Mouse (Mus musculus) midbrain, embryonic 11.5 days (tissue): ENCODE data around the gene Chst15. TPM values are rescaled to one million over a fixed set of nuclear protein-coding genes. Genes with fewer than 3 reads are reported as not detected.

Experiments used
- ATAC-seq: fragments of 200-750 bp; cut with Nextera tagmentation; 2 replicates; pipeline ENCODE4 v1.8.0; 2017; ENCODE audit warnings: moderate TSS enrichment, moderate library complexity; ENCODE audit not compliant: low FRiP score
- DNase-seq: peaks from one replicate; pipeline ENCODE4 v3.0.0; 2015; ENCODE audit warnings: low spot score; ENCODE audit errors: missing footprints
- H3K27ac ChIP-seq: fragments of 300-500 bp; sonication (generic); 2 replicates; pipeline ENCODE4 v1.5.1; 2014; ENCODE audit warnings: low read depth, low read length
- H3K27me3 ChIP-seq: fragments of 300-500 bp; sonication (generic); 2 replicates; pipeline ENCODE4 v1.6.1; 2014; ENCODE audit warnings: mild to moderate bottlenecking, low read length, moderate library complexity, mixed read lengths; ENCODE audit not compliant: control insufficient read depth, insufficient read depth
- H3K36me3 ChIP-seq: fragments of 300-500 bp; sonication (generic); 2 replicates; pipeline ENCODE4 v1.6.1; 2014; ENCODE audit warnings: mild to moderate bottlenecking, low read length, moderate library complexity, mixed read lengths; ENCODE audit not compliant: control insufficient read depth, insufficient read depth
- H3K4me1 ChIP-seq: fragments of 300-500 bp; sonication (generic); 2 replicates; pipeline ENCODE4 v1.6.1; 2014; ENCODE audit warnings: low read length; ENCODE audit not compliant: control insufficient read depth, insufficient read depth
- H3K4me2 ChIP-seq: fragments of 300-500 bp; sonication (generic); 2 replicates; pipeline ENCODE4 v1.6.1; 2014; ENCODE audit warnings: mild to moderate bottlenecking, moderate library complexity
- H3K4me3 ChIP-seq: fragments of 300-500 bp; sonication (generic); 2 replicates; pipeline ENCODE4 v1.5.1; 2014; ENCODE audit warnings: low read depth, low read length
- H3K9ac ChIP-seq: fragments of 300-500 bp; sonication (generic); 2 replicates; pipeline ENCODE4 v1.6.1; 2014; ENCODE audit warnings: low read length
- H3K9me3 ChIP-seq: fragments of 300-500 bp; sonication (generic); 2 replicates; pipeline ENCODE4 v1.6.1; 2016; ENCODE audit warnings: low read length; ENCODE audit not compliant: control insufficient read depth
- WGBS: fragments of 180-500 bp; shearing (Covaris S2); extraction: QIAGEN DNeasy Blood & Tissue Kit; methylation state at CpG from one replicate; pipeline ENCODE4 v1.1.7; 2014; 5-methylcytosine and 5-hydroxymethylcytosine counted together
- polyA plus RNA-seq: library from polyadenylated mRNA; unstranded; fragments of >200 nt; fragmentation: Nextera tagmentation; extraction: Ambion mirVana; gene quantifications from 2 replicates; pipeline ENCODE4 v1.2.1, GENCODE M21; 2014

The Chst15 gene
- polyA plus RNA-seq, 1 experiment from 2014 or later = 18.0 TPM

DNA sequence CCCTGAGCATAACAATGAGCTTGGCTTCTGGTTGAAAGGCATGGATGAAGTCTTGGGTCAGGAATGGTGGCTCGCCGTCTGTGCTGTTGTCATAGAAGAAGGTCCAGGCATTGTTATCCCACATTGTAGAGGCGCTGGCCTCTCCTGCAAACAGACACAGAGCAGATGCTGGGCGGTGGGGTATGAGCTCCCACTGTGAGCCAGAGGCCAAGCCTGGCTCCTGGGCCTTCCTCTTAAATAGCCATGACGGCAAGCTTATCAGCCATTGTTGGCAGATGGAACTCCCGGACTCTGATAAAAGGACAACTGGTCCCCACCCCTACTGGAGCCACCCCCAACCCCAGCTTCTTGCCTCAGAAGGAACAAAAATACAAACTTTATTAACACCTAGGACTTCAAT is 54.3 kb downstream of the Chst15 start:
- H3K9me3 ChIP-seq = no peaks in the 10 kb centered on the region
- no peaks in the 10 kb centered on the region for H3K27me3 ChIP-seq
- no peak overlapping the region for H3K4me2 ChIP-seq
- H3K9ac ChIP-seq = peak overlapping the region; percentile 16; the same call in 1 of the 2 replicates
- H3K36me3 ChIP-seq = peaks cover 5% of the 10 kb centered on the region; the same call in 1 of the 2 replicates
- WGBS = 14% methylated on average over 6 of the region's 6 CpGs
- peak; percentile 91 for ATAC-seq
- peak overlapping the region; percentile 88 for H3K27ac ChIP-seq
- H3K4me3 ChIP-seq = no peak overlapping the region
- peaks cover 51% of the 10 kb centered on the region for H3K4me1 ChIP-seq
- DNase-seq = peak; percentile 93

DNA sequence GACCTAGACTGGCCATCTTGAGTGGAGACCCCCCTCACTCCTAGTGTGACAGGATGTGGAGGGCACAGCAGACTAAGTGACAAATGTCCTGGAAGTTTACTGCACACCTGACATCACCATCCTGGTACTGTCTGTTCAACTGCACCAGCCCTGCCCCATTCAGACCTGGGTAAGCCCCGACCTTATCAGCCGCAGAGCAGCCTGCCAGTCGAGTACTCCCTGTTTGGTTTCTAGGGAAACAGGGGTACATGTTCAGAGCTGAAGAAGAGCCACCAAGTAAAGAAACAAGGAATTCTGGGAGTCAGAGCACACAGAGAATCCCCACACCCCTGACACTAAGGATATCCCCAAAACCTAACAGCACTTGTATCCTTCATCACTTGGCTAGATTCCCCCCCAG is 55.1 kb downstream of the Chst15 start:
- 44% methylated on average over 3 of the region's 3 CpGs for WGBS
- Histone ChIP-seq H3K4me2 (no peak overlapping the region), H3K27ac (peak overlapping the region; percentile 88), H3K9me3 (no peaks in the 10 kb centered on the region), H3K9ac (no peak overlapping the region), H3K4me1 (peaks cover 51% of the 10 kb centered on the region), H3K27me3 (no peaks in the 10 kb centered on the region), H3K36me3 (peaks cover 5% of the 10 kb centered on the region; the same call in 1 of the 2 replicates), H3K4me3 (no peak overlapping the region)
- DNase-seq (no peak), ATAC-seq (no peak)

DNA sequence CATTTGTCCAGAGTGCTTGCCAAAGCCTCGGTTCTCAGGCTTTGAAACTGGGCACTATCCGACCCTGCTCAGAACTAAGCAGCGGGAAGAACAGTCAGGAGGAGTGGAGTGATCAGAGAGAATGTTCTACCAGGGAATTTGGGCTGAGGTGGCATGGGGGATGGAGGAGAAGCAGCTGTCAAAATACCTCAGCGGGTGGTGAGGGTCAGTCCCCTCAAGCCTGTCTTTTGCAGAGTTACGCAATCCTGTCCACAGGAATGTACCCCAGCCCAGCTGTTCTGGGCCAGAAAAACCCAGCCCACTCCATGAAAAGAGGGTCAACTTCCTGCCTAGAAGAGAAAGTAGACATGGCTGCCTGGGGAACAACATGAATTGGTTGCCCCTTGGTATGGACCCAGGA is 56.4 kb downstream of the Chst15 start:
- peaks cover 51% of the 10 kb centered on the region for H3K4me1 ChIP-seq
- ATAC-seq (no peak), DNase-seq (no peak)
- no peak overlapping the region for H3K4me3 ChIP-seq
- no peak overlapping the region for H3K4me2 ChIP-seq
- H3K27ac ChIP-seq = no peak overlapping the region
- WGBS = 64% methylated on average over 5 of the region's 5 CpGs
- no peaks in the 10 kb centered on the region for H3K36me3 ChIP-seq
- H3K9me3 ChIP-seq = no peaks in the 10 kb centered on the region
- no peak overlapping the region for H3K9ac ChIP-seq
- no peaks in the 10 kb centered on the region for H3K27me3 ChIP-seq

DNA sequence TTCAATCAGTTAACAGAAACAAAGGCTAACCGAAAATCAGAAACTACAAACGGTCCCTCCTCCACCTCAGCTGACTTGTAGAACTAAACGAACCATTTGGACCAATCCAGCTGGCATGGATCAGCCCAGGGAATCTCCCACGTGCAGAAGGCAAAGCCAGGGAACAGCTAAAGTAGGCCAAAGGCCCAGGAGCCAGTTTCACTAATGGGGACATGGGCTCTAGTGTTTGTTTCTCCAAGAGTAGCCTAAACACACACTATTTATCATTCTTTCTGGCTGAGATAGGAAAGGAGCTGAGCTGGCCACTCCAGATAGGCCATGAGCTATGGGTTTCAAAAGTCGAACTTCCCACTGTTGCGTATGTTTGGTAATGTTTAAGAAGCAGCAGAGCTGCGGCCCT is 58.2 kb downstream of the Chst15 start:
- DNase-seq (no peak), ATAC-seq (no peak)
- Histone ChIP-seq H3K9me3 (no peaks in the 10 kb centered on the region), H3K36me3 (no peaks in the 10 kb centered on the region), H3K9ac (no peak overlapping the region), H3K27ac (no peak overlapping the region), H3K4me3 (no peak overlapping the region), H3K4me1 (peaks cover 44% of the 10 kb centered on the region), H3K4me2 (no peak overlapping the region), H3K27me3 (no peaks in the 10 kb centered on the region)
- 45% methylated on average over 7 of the region's 7 CpGs for whole genome bisulfite sequencing

DNA sequence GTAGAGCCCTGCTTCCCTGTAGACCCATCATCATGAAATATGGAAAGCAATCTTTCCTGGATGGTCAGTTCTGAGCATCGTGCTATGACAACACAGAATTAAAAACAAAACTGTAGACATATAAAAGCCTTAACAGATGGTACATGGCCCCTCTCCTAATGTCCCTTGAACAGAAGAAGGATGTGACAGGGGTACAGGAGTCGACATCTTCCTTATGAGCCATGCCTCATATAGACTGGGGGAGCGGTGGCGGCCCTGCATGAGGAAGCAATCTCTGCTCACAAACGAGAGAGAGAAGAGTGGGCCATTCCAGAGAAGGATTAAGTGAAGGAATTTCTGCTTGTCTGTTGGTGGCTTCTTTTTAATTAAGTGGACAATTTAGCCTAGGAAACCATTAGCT is 58.8 kb downstream of the Chst15 start:
- Histone ChIP-seq H3K36me3 (no peaks in the 10 kb centered on the region), H3K9ac (no peak overlapping the region), H3K27me3 (no peaks in the 10 kb centered on the region), H3K4me1 (peaks cover 38% of the 10 kb centered on the region), H3K4me2 (no peak overlapping the region), H3K9me3 (no peaks in the 10 kb centered on the region), H3K27ac (no peak overlapping the region), H3K4me3 (no peak overlapping the region)
- ATAC-seq (no peak), DNase-seq (no peak)
- 50% methylated on average over 5 of the region's 5 CpGs for WGBS

DNA sequence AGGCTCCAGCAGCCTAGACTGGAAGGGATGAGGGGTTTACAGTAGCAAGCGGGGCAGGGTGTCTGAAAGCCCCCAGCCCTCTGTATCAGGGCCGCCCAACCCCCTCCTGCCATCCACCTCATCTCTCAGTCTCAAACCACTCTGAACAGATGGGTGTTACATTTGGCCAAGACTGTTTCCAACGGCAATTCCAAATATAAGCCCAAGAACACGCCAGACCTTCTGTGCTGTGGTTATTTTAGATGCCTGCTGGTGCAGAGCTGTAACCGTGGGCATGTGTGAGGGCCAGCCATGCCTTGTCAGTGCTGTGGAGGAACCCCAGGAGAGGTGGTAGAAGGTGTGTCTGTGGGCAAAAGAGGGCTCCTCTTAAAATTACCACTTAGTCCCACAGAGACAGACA is 63.5 kb downstream of the Chst15 start:
- H3K4me3 ChIP-seq = no peak overlapping the region
- H3K9me3 ChIP-seq = no peaks in the 10 kb centered on the region
- no peak overlapping the region for H3K9ac ChIP-seq
- H3K4me2 ChIP-seq = no peak overlapping the region
- 91% methylated on average over 5 of the region's 5 CpGs for WGBS
- no peaks in the 10 kb centered on the region for H3K36me3 ChIP-seq
- DNase-seq (no peak), ATAC-seq (no peak)
- no peak overlapping the region for H3K27ac ChIP-seq
- H3K4me1 ChIP-seq = peaks cover 7% of the 10 kb centered on the region
- H3K27me3 ChIP-seq = no peaks in the 10 kb centered on the region

DNA sequence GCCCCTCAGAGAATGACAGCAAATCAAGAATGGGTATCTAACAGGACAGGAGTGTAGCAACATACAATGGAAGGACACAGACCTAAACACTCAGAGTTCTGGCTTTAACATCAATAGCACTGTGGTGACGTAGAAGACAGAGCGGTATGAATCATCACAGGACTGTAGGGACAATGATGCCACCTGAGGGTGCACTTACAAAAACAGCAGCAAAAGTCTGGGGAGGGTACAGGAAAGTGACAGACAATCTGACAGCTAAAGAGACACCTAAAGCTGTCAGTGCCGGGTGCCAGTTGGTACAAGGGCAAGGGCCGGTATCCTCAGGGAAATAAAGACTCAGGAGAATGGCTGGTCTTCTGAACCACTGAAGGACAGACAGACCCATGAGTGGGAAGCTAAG is 64.0 kb downstream of the Chst15 start:
- Histone ChIP-seq H3K4me2 (no peak overlapping the region), H3K36me3 (no peaks in the 10 kb centered on the region), H3K9me3 (no peaks in the 10 kb centered on the region), H3K4me3 (no peak overlapping the region), H3K27ac (no peak overlapping the region), H3K9ac (no peak overlapping the region), H3K4me1 (peaks cover 10% of the 10 kb centered on the region), H3K27me3 (no peaks in the 10 kb centered on the region)
- no peak for ATAC-seq
- 91% methylated on average over 4 of the region's 4 CpGs for whole genome bisulfite sequencing
- DNase-seq = no peak

DNA sequence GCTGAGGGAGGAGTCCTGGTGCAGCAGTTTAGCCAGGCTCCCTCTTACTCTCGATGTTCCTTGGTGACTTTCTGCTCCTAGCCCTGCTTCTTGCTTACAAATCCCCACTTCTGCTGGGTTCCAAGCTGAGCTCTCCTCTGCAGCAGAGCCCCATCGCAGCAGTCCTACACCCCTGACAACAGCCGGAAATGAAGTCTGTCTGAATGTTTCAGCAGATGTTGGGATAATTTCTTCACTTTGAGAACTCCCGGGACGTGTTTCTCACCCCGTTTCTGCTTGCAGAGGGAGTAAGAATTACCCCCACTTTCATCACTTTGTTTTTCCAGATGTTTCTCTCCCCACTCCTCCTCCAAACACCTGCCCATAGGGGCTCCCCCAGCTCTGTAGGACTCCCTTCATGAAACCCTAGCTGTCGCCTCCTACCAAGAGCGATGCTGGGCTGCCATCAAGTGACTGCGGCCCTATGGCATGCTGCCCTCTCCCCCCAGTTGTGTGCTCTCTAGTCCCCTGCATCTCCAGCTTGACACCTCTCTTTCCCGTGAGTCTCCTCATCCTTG is 67.4 kb downstream of the Chst15 start:
- DNase-seq = no peak
- peaks cover 33% of the 10 kb centered on the region for H3K4me1 ChIP-seq
- H3K27ac ChIP-seq = no peak overlapping the region; the same call in 1 of the 2 replicates
- no peak overlapping the region for H3K9ac ChIP-seq
- no peak for ATAC-seq
- H3K36me3 ChIP-seq = peaks cover 5% of the 10 kb centered on the region; the same call in 1 of the 2 replicates
- H3K27me3 ChIP-seq = no peaks in the 10 kb centered on the region
- no peak overlapping the region for H3K4me2 ChIP-seq
- H3K9me3 ChIP-seq = no peaks in the 10 kb centered on the region
- 69% methylated on average over 10 of the region's 10 CpGs for WGBS
- no peak overlapping the region for H3K4me3 ChIP-seq

DNA sequence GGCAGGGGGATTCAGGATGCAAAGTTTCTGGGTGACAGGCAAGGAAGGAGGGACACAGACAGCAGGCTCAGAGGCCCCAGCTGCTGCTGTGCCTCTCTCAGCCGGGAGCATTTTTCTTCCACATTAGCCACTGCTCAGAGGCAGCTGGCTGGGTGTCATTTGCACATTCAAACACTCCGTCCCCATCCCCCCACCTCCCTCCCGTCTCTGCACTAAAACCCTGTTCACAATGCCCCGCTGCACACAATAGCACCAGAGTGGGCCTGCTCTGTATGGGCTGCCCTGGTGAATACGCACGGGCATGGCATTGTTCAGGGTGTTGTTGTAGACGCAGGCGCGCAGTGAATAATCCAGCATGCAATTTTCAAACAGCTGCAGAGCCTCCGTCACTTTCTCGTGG is 69.5 kb downstream of the Chst15 start:
- Histone ChIP-seq H3K9me3 (no peaks in the 10 kb centered on the region), H3K4me3 (no peak overlapping the region), H3K27ac (peak overlapping the region; percentile 95), H3K36me3 (peaks cover 5% of the 10 kb centered on the region; the same call in 1 of the 2 replicates), H3K4me1 (peaks cover 33% of the 10 kb centered on the region), H3K4me2 (peak overlapping the region; percentile 24), H3K27me3 (no peaks in the 10 kb centered on the region), H3K9ac (peak overlapping the region; percentile 56)
- peak; percentile 99 for ATAC-seq
- 4% methylated on average over 11 of the region's 11 CpGs for WGBS
- DNase-seq = peak; percentile 96
